Mouse (Mus musculus) kidney, postnatal 0 days (tissue): ENCODE measurements at regions not wholly inside any gene's neighbourhood (a gene's known extent, or its start where the extent isn't known, plus 50 kb on each side); places are given as distances from the start of the nearest gene placed in this dataset.

Experiments used
- ATAC-seq: fragments of 200-750 bp; cut with Nextera tagmentation; replicated peaks from 2 replicates; pipeline ENCODE4 v1.8.0; 2017; ENCODE audit warnings: low read depth, moderate number of reproducible peaks, moderate TSS enrichment, moderate library complexity; ENCODE audit not compliant: low FRiP score
- DNase-seq: peaks from one replicate; pipeline ENCODE4 v3.0.0-alpha.2; 2016; ENCODE audit warnings: low spot score
- H3K27ac ChIP-seq: fragments of 300-500 bp; sonication (generic); 2 replicates; pipeline ENCODE4 v1.5.1; 2014; ENCODE audit warnings: mild to moderate bottlenecking
- H3K27me3 ChIP-seq: fragments of 300-500 bp; sonication (generic); 2 replicates; pipeline ENCODE4 v1.6.1; 2014; ENCODE audit warnings: low read length, mixed read lengths; ENCODE audit not compliant: insufficient read depth
- H3K36me3 ChIP-seq: fragments of 300-500 bp; sonication (generic); 2 replicates; pipeline ENCODE4 v1.6.1; 2014; ENCODE audit warnings: low read length, mixed read lengths; ENCODE audit not compliant: insufficient read depth
- H3K4me1 ChIP-seq: fragments of 300-500 bp; sonication (generic); replicated peaks from 2 replicates; pipeline ENCODE4 v1.6.1; 2014; ENCODE audit warnings: antibody characterized with exemption, low read length, mixed read lengths; ENCODE audit not compliant: insufficient read depth
- H3K4me2 ChIP-seq: fragments of 300-500 bp; sonication (generic); 2 replicates; pipeline ENCODE4 v1.6.1; 2014; ENCODE audit warnings: mild to moderate bottlenecking, low read length, moderate library complexity, mixed read lengths
- H3K4me3 ChIP-seq: fragments of 300-500 bp; sonication (generic); replicated peaks from 2 replicates; pipeline ENCODE4 v1.5.1; 2014; ENCODE audit warnings: low read depth, low read length
- H3K9ac ChIP-seq: fragments of 300-500 bp; sonication (generic); 2 replicates; pipeline ENCODE4 v1.6.1; 2014; ENCODE audit warnings: low read depth, low read length
- H3K9me3 ChIP-seq: fragments of 300-500 bp; sonication (generic); replicated peaks from 2 replicates; pipeline ENCODE4 v1.6.1; 2016; ENCODE audit warnings: low read length, inconsistent platforms, mixed read lengths
- CTCF ChIP-seq: IDR thresholded peaks from 2 replicates; pipeline ENCODE4 v1.5.1; 2016; ENCODE audit warnings: antibody characterized with exemption, low read depth, mild to moderate bottlenecking, moderate library complexity
- WGBS: fragments of 180-500 bp; shearing (Covaris S2); extraction: QIAGEN DNeasy Blood & Tissue Kit; methylation state at CpG from one replicate; pipeline ENCODE4 v1.1.7; 2014; 5-methylcytosine and 5-hydroxymethylcytosine counted together

- WGBS: 84% methylated on average over 3 of the region's 3 CpGs
- Histone ChIP-seq H3K4me1 (no peaks in the 10 kb centered on the region), H3K27me3 (no peaks in the 10 kb centered on the region), H3K4me3 (no peak overlapping the region), H3K9me3 (no peaks in the 10 kb centered on the region), H3K27ac (no peak overlapping the region), H3K36me3 (no peaks in the 10 kb centered on the region), H3K4me2 (no peak overlapping the region), H3K9ac (no peak overlapping the region)
- TF ChIP-seq CTCF: no peak
- no peak for ATAC-seq
- no peak for DNase-seq
These were observed 3376.6 kb upstream of the Gm7489 start for GRCm38 (mm10) chr15:50507999-50508624.

GRCm38 (mm10) chr15:50513036-50513435 is 3371.7 kb upstream of the Gm7489 start:
- Histone ChIP-seq H3K9ac (no peak overlapping the region), H3K4me2 (no peak overlapping the region), H3K27me3 (no peaks in the 10 kb centered on the region), H3K27ac (no peak overlapping the region), H3K4me3 (no peak overlapping the region), H3K9me3 (no peaks in the 10 kb centered on the region), H3K36me3 (no peaks in the 10 kb centered on the region), H3K4me1 (no peaks in the 10 kb centered on the region)
- WGBS: 91% methylated on average over 5 of the region's 5 CpGs
- ATAC-seq (no peak), DNase-seq (no peak)
- TF ChIP-seq CTCF: no peak

DNA sequence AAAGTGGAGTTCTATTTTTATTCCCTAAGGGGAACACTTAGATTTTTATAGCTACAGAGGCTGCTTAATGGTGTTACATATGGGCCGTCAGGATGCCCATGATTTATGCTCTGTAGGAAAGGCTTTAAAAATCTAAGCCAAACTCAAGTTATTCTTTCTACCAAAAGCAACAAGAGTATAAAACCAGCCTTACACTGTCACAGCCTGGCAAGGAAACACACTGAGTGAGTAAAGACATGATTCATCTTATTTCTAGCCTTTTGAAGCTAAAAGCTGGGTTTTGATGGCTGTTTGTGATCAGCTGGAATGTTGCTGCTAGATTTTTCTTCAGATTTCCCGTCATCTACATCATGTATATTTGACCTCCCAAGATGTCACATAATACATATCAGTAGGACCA is 3359.9 kb upstream of the Gm7489 start:
- H3K36me3 ChIP-seq: no peaks in the 10 kb centered on the region
- WGBS: 45% methylated on average over 2 of the region's 2 CpGs
- DNase-seq (peak; percentile 23), ATAC-seq (no peak)
- no peaks in the 10 kb centered on the region for H3K27me3 ChIP-seq
- no peak overlapping the region for H3K4me3 ChIP-seq
- no peak overlapping the region for H3K9ac ChIP-seq
- no peaks in the 10 kb centered on the region for H3K4me1 ChIP-seq
- no peak overlapping the region for H3K27ac ChIP-seq
- H3K4me2 ChIP-seq: no peak overlapping the region
- H3K9me3 ChIP-seq: no peaks in the 10 kb centered on the region
- TF ChIP-seq CTCF: no peak

- TF ChIP-seq CTCF: no peak
- ATAC-seq (no peak), DNase-seq (no peak)
- Histone ChIP-seq H3K9ac (no peak overlapping the region), H3K4me3 (no peak overlapping the region), H3K4me1 (no peaks in the 10 kb centered on the region), H3K4me2 (no peak overlapping the region), H3K9me3 (no peaks in the 10 kb centered on the region), H3K36me3 (no peaks in the 10 kb centered on the region), H3K27ac (no peak overlapping the region), H3K27me3 (no peaks in the 10 kb centered on the region)
- WGBS: 88% methylated on average over 1 of the region's 1 CpGs
These were observed 3350.2 kb upstream of the Gm7489 start for GRCm38 (mm10) chr15:50534490-50534889.

- ATAC-seq (no peak), DNase-seq (no peak)
- H3K4me2 ChIP-seq: no peak overlapping the region
- H3K36me3 ChIP-seq: no peaks in the 10 kb centered on the region
- no peak overlapping the region for H3K4me3 ChIP-seq
- TF ChIP-seq CTCF: no peak
- no peak overlapping the region for H3K9ac ChIP-seq
- 62% methylated on average over 3 of the region's 3 CpGs for WGBS
- H3K27ac ChIP-seq: no peak overlapping the region
- no peaks in the 10 kb centered on the region for H3K27me3 ChIP-seq
- no peaks in the 10 kb centered on the region for H3K4me1 ChIP-seq
- H3K9me3 ChIP-seq: no peaks in the 10 kb centered on the region
These were observed 3321.1 kb upstream of the Gm7489 start for GRCm38 (mm10) chr15:50563611-50564010.

DNA sequence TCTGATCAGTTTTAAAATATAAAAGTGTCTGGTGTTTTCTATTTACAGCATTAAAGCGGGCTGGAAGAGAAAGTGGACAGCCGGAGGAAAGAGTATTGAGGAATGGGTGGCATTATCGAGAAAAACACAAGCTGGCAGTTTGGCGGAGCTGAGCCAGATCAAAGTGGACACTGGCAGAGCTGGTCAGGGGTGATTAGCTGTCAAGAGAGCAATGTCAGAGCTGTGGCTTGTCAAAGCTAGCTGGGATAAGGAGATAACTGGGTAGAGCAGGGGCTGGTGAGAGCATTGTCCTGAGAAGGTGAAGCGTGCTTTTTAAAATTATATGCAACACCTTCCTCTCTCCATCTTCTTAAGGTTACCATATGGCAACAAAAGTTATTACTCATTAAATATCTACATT is 3303.9 kb upstream of the Gm7489 start:
- Histone ChIP-seq H3K9me3 (no peaks in the 10 kb centered on the region; the same call in 1 of the 2 replicates), H3K4me1 (no peaks in the 10 kb centered on the region), H3K27me3 (no peaks in the 10 kb centered on the region), H3K9ac (no peak overlapping the region), H3K27ac (no peak overlapping the region), H3K4me2 (no peak overlapping the region), H3K4me3 (no peak overlapping the region), H3K36me3 (no peaks in the 10 kb centered on the region)
- TF ChIP-seq CTCF: no peak
- ATAC-seq: no peak
- DNase-seq: no peak
- 93% methylated on average over 5 of the region's 5 CpGs for WGBS

GRCm38 (mm10) chr15:50583951-50584350 is 3300.8 kb upstream of the Gm7489 start:
- H3K27me3 ChIP-seq: no peaks in the 10 kb centered on the region
- H3K9ac ChIP-seq: no peak overlapping the region
- no peaks in the 10 kb centered on the region; the same call in 1 of the 2 replicates for H3K9me3 ChIP-seq
- no peaks in the 10 kb centered on the region for H3K4me1 ChIP-seq
- DNase-seq: no peak
- no peaks in the 10 kb centered on the region for H3K36me3 ChIP-seq
- no peak overlapping the region for H3K27ac ChIP-seq
- H3K4me2 ChIP-seq: no peak overlapping the region
- no peak overlapping the region for H3K4me3 ChIP-seq
- no peak for TF ChIP-seq CTCF
- no peak for ATAC-seq
